Mouse (Mus musculus): Measurements from ENCODE around the gene Plxna2.

The Plxna2 gene

DNA sequence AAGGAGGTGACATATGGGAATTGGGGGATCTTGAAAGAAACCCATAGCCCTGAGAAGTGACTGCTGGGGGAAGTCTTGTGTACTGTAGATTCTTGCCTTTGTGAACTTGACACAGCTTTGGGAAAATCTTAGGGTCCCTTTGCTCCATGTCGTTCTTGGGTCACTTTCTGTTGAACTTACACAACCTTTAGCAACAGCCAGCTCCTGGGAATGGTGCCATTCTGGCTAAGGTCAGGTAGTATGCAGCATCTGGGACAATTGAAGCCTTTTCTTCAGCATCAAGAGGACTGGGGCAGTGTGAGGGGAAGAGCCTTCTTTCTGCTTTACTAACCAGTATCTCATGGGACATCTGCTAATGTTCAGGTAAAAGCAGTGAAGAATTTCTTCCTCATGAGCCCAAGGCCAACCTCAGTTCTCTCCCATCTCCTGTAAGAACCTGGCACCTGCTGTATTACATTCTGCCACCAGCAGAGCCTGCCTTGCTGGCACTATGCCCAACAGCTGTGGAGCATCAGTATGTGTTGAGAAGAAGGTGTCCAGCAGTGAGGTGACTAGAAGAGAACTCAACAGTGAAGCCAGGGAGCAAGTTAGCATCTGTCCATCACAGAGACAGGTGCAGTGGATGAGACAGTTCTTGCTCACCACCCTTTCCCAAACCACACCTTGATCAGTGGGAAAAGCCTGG lies 86.3 kb downstream of the Plxna2 start:
- peak in 1 of 2 experiments; percentile 51 for DNase-seq (ENCODE audit: inconsistent age in 2 of 2, low spot score in 1 of 2)

DNA sequence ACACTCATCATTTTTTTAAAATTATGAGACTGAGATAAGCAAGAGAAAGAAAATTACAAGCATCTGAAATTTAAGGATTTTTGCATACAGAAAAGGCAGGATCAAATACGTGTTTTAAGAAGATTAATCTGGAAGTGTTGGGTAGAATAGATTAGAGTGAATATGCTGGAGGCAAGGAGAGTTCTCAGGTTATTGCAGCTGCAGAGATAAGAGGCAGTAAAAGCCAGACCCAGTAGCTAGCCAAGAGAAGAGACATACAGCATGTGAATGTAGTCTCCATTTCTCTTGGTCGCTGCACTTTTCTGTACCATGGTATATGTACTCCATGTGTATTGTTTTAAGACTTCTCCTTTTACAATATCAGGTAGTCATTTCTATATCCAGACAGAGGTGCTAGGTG lies 88.5 kb downstream of the Plxna2 start:
- DNase-seq (ENCODE audit: inconsistent age in 2 of 2, low spot score in 1 of 2), result no peak

DNA sequence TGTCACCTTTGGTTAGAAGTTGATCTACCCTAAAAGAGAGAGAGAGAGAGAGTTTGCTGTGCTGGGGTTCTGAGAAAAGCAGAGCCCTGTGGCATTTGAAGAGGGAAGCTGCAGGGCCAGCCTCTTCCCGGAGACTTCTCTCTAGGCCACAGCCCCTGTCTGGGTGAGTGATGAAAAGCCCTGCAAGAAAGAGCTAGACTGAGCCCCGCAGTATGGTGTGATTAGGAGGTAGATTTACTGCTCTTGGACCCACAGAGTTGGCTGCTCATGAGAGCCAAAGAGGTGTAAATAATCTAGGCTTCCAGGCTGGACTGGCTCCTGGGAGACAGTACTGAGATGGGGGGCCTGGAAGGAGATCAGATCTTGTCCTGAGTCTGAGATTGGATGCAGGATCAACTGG lies 94.4 kb downstream of the Plxna2 start:
- no peak for DNase-seq (ENCODE audit: inconsistent age in 2 of 2, low spot score in 1 of 2)

DNA sequence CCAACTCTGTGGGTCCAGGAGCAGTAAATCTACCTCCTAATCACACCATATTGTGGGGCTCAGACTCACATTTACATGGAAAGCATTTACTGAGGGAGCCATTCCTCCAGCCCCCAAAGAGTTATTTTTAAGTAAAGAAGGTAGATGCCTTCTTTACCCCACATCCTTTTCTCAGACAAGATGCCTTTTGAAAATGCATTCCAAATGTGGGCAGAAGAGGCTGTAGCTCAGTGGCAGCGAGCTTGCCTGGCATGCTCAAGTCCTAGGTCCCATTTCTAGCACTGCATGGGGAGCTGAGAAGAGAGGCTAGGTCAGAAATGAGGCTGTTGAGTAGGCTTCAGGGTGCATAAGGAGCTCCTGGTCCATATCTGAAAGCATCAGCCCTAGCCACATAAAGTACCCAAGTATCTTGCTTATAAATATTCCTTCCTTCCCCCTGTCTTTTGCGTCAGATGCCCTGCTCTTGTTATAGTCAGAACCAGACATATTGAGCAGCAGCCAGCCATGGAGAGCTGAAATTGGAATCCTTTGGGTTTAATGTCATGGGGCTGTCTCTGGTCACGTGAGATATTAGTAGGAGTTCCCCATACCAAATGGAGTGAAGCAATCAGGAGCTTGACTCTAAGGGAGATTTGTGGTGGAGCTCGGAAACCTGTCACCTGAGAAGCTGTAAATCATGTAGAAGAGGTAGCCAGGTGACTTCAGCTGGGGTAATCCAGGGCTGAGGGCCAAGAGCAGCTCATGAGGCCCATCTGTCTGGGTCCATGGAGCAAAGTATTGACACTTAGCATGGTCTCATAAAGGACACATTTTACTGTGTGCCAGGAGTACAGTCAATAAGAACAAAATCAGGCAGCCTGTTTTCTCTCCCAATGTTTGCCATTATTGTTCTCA lies 96.4 kb downstream of the Plxna2 start:
- DNase-seq (ENCODE audit: inconsistent age in 2 of 2, low spot score in 1 of 2), result no peak

DNA sequence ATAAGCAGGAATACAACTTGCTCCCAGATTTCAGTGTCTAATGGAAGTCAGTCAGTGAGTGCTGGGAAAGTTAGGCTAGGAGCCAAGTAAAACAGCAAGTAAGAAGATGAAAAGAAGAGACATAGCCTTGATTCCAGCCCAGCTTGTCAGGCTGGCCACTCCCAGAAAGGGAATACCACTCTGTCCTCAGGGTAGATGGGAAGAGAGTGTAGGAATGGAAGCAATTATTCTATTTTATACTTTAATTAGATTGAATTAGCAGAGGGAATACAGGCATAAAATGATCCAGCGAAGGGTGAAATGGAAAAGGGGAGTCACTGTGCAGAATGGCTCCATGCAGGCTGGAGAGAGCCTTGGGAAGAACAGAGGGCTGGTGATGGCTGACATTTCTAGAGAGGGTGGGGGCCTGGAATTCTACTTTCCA lies 99.4 kb downstream of the Plxna2 start:
- peak in 1 of 2 experiments; percentile 47 for DNase-seq (ENCODE audit: inconsistent age in 2 of 2, low spot score in 1 of 2)

DNA sequence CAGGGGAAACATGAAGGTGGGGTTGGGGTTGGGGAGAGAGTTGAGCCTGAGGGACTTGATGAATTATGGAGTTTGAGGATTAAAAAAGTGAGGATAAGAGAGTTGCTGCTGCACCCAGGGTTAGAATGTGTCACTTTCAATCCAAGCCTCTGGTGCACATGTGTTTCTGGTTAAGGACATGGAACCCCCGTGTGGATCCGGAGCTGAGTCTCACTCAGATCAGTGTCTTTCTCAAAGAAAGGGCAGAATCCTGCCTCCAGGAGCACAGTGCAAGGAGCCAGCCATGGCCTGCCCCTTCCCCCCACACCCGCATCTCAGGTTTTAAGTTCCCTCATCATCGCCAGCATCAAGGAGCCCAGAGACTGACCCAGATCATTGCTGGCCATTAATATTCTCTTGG lies 102.4 kb downstream of the Plxna2 start:
- no peak for DNase-seq (ENCODE audit: inconsistent age in 2 of 2, low spot score in 1 of 2)

DNA sequence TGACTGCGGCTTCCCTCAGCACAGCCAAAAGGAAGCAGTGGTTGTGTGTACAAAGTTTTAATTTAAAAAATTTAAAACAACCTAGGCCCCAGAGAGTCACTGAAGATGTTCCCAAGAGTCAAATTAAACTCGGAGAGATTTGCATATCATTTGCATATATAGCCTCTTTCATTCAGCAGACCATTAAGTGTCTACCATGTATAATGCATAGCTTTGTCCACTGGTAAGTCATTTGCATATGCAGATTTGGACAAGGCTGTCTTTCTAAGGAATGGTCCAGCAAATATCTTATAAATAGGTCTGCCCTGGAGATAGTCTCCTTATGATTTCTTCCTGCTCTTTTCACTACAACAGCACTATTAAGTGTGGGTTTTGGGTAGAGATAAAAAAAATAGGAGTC lies 103.2 kb downstream of the Plxna2 start:
- DNase-seq (ENCODE audit: inconsistent age in 2 of 2, low spot score in 1 of 2), result no peak

DNA sequence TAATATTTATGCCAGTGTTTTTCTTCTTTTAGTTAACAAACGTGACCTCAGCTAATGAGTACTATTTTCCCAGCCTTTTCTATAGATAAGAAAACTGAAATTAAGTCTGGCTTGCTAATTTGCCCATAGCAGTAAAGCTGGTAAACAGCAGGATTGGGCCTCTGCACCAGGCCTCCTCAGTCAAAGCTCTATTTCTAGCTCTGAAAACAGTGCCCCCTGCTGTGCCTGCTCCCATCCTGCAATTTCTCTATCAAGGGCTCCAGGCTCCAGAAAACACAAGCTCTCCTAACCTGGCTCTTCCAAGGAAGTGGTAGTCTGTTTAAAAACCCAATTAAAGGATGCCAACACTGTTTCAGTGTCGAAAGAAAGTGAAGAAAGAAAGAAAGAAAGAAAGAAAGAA lies 104.3 kb downstream of the Plxna2 start:
- DNase-seq (ENCODE audit: inconsistent age in 2 of 2, low spot score in 1 of 2), result peak; percentile 67 to 91

DNA sequence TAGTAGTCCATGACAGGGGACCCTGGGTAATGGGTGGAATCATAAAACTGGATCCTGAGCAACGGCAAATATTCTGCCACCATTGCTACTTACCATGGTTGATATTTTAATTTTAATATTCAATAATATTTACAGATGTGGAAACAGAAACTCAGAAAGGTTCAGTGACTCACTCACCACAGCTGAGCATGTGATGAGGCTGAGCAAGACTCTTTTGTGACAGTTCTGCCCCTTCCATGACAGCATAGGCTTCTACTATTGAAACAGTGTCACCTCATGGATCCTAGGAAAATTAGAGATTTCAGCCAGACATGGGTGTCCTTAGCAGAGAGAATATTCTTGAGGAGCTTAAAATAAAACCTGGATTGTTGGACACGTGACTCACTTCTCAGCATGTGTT lies 116.8 kb downstream of the Plxna2 start:
- no peak for DNase-seq (ENCODE audit: inconsistent age in 2 of 2, low spot score in 1 of 2)

DNA sequence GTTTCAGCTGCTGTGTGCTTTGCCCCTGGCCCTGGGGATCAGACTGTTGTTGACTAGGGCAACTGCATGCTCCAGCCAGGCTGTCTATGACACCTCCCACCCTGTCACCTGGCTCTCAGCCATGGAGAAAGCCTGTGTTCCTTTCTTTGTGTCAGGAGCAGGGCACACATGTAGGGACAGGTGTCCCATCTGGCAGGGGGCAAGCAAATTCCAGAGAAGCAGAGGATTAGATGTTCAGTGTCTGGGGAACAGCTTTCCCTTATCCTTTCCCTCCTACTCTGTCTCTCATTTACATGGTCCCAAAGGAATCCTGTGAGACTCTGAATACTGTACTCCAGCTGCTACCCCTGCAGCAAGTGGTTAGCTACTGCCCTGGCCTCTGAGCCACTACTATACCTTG lies 121.9 kb downstream of the Plxna2 start:
- no peak for DNase-seq (ENCODE audit: inconsistent age in 2 of 2, low spot score in 1 of 2)

DNA sequence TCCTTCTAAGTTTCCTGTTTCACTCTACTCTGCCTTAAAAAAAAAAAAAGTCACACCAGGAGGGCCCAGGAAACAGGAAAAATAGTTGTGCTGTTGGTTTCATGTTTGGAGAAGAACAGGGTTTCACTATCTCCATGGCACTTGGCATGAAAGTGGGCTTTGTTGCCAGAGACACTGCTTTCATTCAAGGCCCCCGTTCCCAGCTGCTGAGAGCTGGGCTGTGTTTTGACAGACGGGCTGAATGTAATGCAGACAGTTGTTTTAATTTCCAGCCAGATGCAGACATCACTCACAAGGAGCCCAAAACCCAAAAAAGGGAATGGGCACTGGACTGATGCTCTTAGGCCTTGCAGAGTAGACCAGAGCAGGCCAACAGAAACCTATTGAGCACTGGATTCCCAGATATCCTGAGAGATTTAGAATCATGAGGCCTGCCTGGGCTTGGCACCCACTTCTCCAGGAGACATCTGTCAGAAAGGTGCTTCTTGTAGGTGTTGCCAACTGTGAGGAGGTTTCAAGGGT lies 124.9 kb downstream of the Plxna2 start:
- no peak for DNase-seq (ENCODE audit: inconsistent age in 2 of 2, low spot score in 1 of 2)

DNA sequence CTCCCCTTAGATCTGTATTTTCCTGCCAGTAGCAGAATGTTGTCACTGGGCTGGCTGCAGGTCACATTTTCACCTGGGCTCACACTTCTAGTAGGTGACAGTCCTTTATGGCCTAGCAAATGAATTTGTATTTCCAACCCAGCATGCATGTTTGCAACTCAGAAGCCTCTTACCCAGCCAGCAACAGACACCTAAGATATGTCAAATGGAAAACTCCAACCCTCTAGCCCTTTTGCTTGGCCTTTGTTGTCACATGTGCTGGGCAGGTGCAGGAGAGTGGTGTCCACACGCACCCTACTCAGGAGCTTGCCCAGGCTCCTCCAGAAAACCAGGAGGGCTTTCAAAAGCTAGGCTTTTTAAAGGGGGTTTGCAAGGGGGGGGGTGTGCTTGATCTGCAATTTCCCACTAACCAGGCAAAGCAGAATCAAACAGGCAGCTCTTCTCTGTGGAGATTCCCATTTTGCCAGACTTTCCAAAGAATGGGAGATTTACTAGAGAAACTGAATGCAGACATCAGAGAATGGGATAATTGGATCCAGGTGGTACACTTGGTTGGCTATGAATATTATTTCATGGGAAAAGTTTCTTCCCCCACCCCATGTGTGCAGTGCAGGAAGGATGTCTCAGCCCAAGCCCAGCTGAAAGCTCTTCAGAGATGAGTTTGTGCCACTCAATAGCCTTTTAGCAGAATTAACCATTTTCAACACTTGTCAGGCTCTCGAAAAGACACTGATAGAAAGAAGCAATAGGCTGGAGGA lies 127.3 kb downstream of the Plxna2 start:
- no peak for DNase-seq (ENCODE audit: inconsistent age in 2 of 2, low spot score in 1 of 2)

DNA sequence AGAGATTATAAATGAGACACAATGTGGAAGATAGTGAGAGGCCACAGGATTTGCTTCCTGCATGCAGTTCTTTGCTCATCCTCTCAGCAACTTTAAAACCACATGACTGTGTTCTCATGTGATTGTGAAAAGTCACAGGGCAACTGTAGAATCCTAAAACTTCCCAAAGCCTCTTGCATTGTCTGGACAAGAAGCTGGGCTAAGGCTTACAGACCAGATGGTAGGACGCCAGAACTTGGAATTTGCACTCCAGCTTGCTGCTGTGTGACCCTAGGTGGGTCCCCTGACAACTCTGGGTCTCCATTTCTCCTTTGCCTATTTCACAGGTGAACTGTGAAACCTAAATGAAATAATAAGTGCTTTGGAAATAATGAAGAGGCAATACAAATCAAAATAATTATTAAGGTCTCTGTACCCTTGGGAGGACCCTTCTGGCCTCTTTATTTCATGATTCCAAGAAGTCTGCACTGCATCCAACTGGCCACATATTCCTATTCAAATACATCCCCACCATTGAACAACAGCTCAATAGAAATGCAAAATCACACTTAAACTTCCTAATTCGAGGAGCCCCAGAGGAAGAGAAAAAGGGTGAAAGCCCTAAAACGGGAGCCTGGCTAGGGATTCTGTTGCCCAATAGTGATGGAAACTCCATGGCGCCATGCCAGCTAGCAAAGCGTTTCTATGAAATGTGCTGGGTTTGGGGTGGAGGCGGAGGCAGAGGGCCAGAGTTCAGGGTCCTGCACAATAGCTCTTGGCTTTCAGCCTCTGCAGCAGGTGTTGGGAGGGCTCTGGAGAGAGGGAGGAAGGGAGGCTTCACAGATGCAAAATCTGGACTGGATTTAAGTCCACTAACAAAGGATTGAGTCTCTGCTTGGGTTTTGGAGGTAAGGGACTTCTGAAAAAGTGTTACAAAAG lies 128.6 kb downstream of the Plxna2 start:
- DNase-seq (ENCODE audit: inconsistent age in 2 of 2, low spot score in 1 of 2), result peak; percentile 45 to 91

DNA sequence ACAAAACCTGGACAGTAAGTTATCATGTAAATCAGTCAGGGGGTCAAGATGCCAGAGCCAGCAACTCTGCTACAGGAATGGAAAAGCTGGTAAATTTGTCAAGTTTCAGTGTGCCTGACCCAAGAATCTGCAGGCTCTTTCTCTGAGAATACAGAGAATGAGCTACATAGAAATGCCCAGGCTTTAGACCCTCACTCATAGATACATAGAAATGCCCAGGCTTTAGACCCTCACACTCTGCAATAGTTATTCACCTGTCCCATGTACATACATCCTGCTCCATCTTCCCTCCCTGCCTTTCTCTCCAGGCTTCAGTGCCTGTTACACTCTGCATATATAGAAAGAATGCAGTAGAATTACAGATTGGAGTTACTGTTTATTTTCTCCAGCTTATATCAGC lies 129.2 kb downstream of the Plxna2 start:
- DNase-seq (ENCODE audit: inconsistent age in 2 of 2, low spot score in 1 of 2), result no peak

DNA sequence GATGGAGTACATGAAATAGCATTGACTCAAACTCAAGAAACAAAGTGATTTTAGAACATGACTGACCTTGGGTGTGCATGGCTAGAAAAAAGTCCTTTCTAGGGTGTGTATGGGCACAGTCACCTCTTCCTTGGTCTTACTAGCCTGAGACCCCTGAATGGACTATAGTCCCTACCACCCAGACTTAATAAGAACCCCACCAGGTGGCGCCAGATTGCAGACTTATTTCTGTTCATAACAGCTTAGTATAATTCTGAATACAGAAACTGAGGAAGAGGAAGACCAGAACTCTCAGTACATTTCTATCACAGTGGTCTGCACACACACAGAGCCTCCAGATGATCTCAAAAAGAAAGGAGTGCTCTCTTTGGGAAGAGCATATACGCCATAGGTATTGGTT lies 135.2 kb downstream of the Plxna2 start:
- DNase-seq (ENCODE audit: inconsistent age in 2 of 2, low spot score in 1 of 2), result peak; percentile 22 to 74

DNA sequence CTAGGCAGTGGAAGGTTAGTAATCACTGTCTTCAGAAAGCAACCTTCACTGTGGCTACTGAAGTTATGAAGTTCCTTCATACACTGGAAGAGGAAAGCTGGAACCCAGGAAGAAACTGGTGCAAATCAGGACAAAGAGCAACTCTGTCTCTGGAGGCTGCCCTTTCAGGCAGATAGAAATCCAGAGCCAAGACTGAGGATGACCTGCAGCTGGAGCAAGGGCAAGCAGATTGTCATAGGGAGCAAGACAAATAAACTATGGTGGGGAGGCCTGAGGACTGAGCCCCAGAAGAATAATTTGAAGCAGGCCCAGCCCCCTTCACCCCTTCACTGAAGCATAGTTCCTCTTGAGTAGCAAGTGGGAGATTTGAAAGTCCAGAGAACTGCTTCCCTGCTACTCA lies 138.0 kb downstream of the Plxna2 start:
- peak in 1 of 2 experiments; percentile 31 for DNase-seq (ENCODE audit: inconsistent age in 2 of 2, low spot score in 1 of 2)

DNA sequence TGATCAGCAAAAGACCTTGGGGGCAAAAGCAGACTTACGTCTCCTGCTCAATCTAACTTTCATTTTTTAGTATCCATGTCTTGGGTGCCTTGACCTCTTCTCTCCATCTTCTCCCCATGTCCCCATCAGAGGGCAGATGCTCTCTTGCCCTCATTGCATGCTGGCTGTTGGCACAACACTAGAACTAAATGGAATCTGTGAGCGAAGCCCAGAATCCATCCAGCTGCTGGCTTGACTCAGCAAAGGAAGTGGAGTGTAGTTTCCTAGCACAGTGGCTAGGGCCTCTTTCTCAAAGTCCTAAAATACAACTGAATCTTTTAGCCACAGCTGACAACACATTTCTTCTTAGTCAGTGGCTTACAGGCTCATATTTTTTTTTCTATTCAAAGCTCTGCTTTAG lies 138.4 kb downstream of the Plxna2 start:
- no peak for DNase-seq (ENCODE audit: inconsistent age in 2 of 2, low spot score in 1 of 2)

DNA sequence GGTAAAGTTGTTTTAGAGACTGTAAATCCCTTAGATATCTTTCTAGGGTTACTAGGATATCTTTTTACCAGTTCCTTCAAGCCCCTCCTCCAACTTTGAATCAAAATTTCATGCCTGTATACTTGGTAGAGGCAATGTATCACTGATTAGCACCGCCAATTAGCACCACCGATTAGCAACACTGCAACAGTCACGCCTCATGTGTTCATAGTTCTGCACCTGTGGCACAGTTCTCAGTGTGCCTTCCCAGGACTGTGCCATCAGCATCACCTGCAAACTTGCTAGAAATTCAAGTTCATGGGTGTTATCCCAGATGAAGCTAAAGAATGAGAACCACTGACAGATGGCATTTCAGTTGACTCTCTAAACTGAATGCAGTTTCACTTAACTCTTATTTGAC lies 138.8 kb downstream of the Plxna2 start:
- DNase-seq (ENCODE audit: inconsistent age in 2 of 2, low spot score in 1 of 2), result no peak

DNA sequence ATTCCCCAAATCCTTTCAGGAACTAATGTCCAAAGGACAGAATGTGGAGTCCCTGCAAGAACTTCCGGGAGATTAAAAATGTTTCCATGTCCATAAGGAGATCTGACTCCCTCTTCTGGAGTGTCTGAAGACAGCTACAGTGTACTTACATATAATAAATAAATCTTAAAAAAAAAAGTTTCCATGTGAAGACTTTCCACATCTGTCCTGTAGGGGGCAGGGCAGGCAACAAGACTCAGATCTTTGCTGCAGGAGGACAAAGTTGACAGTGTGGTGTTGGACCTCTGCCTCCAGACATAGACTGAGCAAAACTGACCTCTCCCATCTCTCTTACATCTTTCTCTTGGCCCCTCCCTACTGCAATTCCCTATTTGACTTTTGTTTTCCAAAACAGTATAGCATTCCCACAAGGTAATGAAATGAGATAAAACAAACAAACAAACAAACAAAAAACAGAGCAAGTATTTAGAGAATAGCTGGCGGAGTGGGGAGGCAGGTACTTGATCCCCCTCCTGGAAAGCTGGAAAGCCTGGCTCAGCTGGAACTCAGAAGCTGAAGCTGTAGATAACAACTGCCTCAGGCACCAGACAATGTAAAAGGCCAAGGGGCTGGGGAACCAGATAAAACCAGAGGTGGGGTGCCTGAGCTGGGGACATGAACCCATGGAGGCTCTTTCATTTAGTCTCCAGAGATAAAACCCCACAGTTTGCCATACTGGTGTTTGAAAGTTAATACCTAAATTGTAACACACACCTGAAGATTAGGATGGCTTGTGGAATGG lies 143.6 kb downstream of the Plxna2 start:
- peak in 1 of 2 experiments; percentile 70 for DNase-seq (ENCODE audit: inconsistent age in 2 of 2, low spot score in 1 of 2)

DNA sequence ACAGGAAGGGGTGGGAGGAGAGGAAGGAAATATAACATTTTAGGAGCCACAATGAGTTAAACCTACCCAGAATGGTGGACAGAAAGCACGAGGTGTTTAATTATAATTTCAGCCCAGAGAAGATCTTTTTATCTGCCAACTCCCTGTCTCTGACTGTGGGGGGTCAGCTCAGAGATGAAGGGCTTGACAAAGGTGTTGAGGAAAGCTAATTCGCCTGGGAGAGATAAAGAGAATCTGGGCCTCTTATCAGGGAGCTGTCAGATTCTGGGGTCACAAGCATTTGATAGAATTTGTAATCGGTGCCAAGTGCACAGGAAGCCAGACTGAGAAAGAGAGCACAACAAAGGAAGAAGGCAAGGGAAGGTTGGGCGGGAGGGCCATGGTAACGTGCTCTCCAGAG lies 144.9 kb downstream of the Plxna2 start:
- DNase-seq (ENCODE audit: inconsistent age in 2 of 2, low spot score in 1 of 2), result no peak
